Mouse (Mus musculus): Measurements from ENCODE around the gene Ddx49. TPM values are rescaled to one million over a fixed set of nuclear protein-coding genes. Genes with fewer than 3 reads are reported as not detected.

Gene Ddx49
- polyA plus RNA-seq, 1 experiment from 2014 or later = 53.7 TPM

GRCm38 (mm10) chr8:70247841-70248240 lies 54.4 kb downstream of the Ddx49 start:
- H3K9ac ChIP-seq = no peak overlapping the region
- peaks cover 94% of the 10 kb centered on the region for H3K36me3 ChIP-seq (ENCODE audit: poor library complexity, severe bottlenecking)
- H3K9me3 ChIP-seq (replicated peaks) = no peaks in the 10 kb centered on the region
- H3K4me3 ChIP-seq = no peak overlapping the region
- no peak for ATAC-seq
- 88% methylated on average over 3 of the region's 3 CpGs for WGBS
- peaks cover 9% of the 10 kb centered on the region; the same call in 1 of the 2 replicates for H3K4me1 ChIP-seq
- H3K4me2 ChIP-seq = no peak overlapping the region
- no peak overlapping the region for H3K27ac ChIP-seq
- H3K27me3 ChIP-seq = no peaks in the 10 kb centered on the region

- Histone ChIP-seq H3K9ac (no peak overlapping the region), H3K27ac (no peak overlapping the region), H3K4me3 (no peak overlapping the region), H3K9me3 (replicated peaks) (no peaks in the 10 kb centered on the region), H3K4me2 (no peak overlapping the region), H3K4me1 (peaks cover 9% of the 10 kb centered on the region; the same call in 1 of the 2 replicates), H3K27me3 (no peaks in the 10 kb centered on the region), H3K36me3 (ENCODE audit: poor library complexity, severe bottlenecking) (peaks cover 94% of the 10 kb centered on the region)
- 96% methylated on average over 6 of the region's 6 CpGs for WGBS
- ATAC-seq = no peak
Observed at GRCm38 (mm10) chr8:70246622-70247021, 55.7 kb downstream of the Ddx49 start.

Other genes with a start within 250 kb of the Ddx49 start
- gene Tm6sf2, start 229.6 kb downstream of the Ddx49 start, polyA plus RNA-seq (2015; fragmentation: Nextera tagmentation; extraction: Ambion mirVana) = 1.1 and 1.3 TPM in 2 replicates
- 0.14 and 0.16 TPM in 2 replicates for gene Hapln4, start 219.0 kb downstream of the Ddx49 start, polyA plus RNA-seq (2015; fragmentation: Nextera tagmentation; extraction: Ambion mirVana)
- gene Ncan, start 181.6 kb downstream of the Ddx49 start, polyA plus RNA-seq (2015; fragmentation: Nextera tagmentation; extraction: Ambion mirVana) = 100 and 102 TPM in 2 replicates
- 33.4 and 37.4 TPM in 2 replicates for gene Nr2c2ap, start 171.2 kb downstream of the Ddx49 start, polyA plus RNA-seq (2015; fragmentation: Nextera tagmentation; extraction: Ambion mirVana)
- gene Rfxank, start 163.3 kb downstream of the Ddx49 start, polyA plus RNA-seq (2015; fragmentation: Nextera tagmentation; extraction: Ambion mirVana) = 12.2 and 14.2 TPM in 2 replicates
- gene Borcs8, start 163.0 kb downstream of the Ddx49 start, polyA plus RNA-seq (2015; fragmentation: Nextera tagmentation; extraction: Ambion mirVana) = 47.4 and 48.0 TPM in 2 replicates
- gene Mef2b, start 162.8 kb downstream of the Ddx49 start, polyA plus RNA-seq (2015; fragmentation: Nextera tagmentation; extraction: Ambion mirVana) = 0.23 and 0.45 TPM in 2 replicates
- gene Tmem161a, start 130.1 kb downstream of the Ddx49 start, polyA plus RNA-seq (2015; fragmentation: Nextera tagmentation; extraction: Ambion mirVana) = 50.2 and 59.5 TPM in 2 replicates
- gene Slc25a42, start 90.2 kb downstream of the Ddx49 start, polyA plus RNA-seq (2015; fragmentation: Nextera tagmentation; extraction: Ambion mirVana) = 2.0 and 3.0 TPM in 2 replicates
- gene Sugp2, start 68.3 kb downstream of the Ddx49 start, polyA plus RNA-seq (2015; fragmentation: Nextera tagmentation; extraction: Ambion mirVana) = 75.9 and 76.7 TPM in 2 replicates
- 52.8 and 60.1 TPM in 2 replicates for gene Armc6, start 68.0 kb downstream of the Ddx49 start, polyA plus RNA-seq (2015; fragmentation: Nextera tagmentation; extraction: Ambion mirVana)
- 65.0 and 66.0 TPM in 2 replicates for gene Homer3, start 19.7 kb downstream of the Ddx49 start, polyA plus RNA-seq (2015; fragmentation: Nextera tagmentation; extraction: Ambion mirVana)
- 268 and 274 TPM in 2 replicates for gene Cope, start within 50 bp of the Ddx49 start, polyA plus RNA-seq (2015; fragmentation: Nextera tagmentation; extraction: Ambion mirVana)
- gene Cers1, start 13.3 kb upstream of the Ddx49 start, polyA plus RNA-seq (2015; fragmentation: Nextera tagmentation; extraction: Ambion mirVana) = 18.2 and 20.1 TPM in 2 replicates
- 0.89 and 2.5 TPM in 2 replicates for gene Gdf1, start 27.3 kb upstream of the Ddx49 start, polyA plus RNA-seq (2015; fragmentation: Nextera tagmentation; extraction: Ambion mirVana)
- gene Upf1, start 50.8 kb upstream of the Ddx49 start, polyA plus RNA-seq (2015; fragmentation: Nextera tagmentation; extraction: Ambion mirVana) = 14.2 and 16.3 TPM in 2 replicates
- 0.18 and 0.35 TPM in 2 replicates for gene Comp, start 71.1 kb upstream of the Ddx49 start, polyA plus RNA-seq (2015; fragmentation: Nextera tagmentation; extraction: Ambion mirVana)
- 23.4 and 28.2 TPM in 2 replicates for gene Crtc1, start 137.1 kb upstream of the Ddx49 start, polyA plus RNA-seq (2015; fragmentation: Nextera tagmentation; extraction: Ambion mirVana)
- 15.3 and 16.4 TPM in 2 replicates for gene Klhl26, start 174.5 kb upstream of the Ddx49 start, polyA plus RNA-seq (2015; fragmentation: Nextera tagmentation; extraction: Ambion mirVana)
- gene Tmem59l, start 184.9 kb upstream of the Ddx49 start, polyA plus RNA-seq (2015; fragmentation: Nextera tagmentation; extraction: Ambion mirVana) = 32.5 and 38.0 TPM in 2 replicates
- 0.86 and 0.92 TPM in 2 replicates for gene Crlf1, start 190.7 kb upstream of the Ddx49 start, polyA plus RNA-seq (2015; fragmentation: Nextera tagmentation; extraction: Ambion mirVana)
- gene Rex1bd, start 204.3 kb upstream of the Ddx49 start, polyA plus RNA-seq (2015; fragmentation: Nextera tagmentation; extraction: Ambion mirVana) = 150 and 154 TPM in 2 replicates
- 812 and 920 TPM in 2 replicates for gene Uba52, start 208.3 kb upstream of the Ddx49 start, polyA plus RNA-seq (2015; fragmentation: Nextera tagmentation; extraction: Ambion mirVana)
- gene Fkbp8, start 225.2 kb upstream of the Ddx49 start, polyA plus RNA-seq (2015; fragmentation: Nextera tagmentation; extraction: Ambion mirVana) = 357 and 385 TPM in 2 replicates
- 52.5 and 53.6 TPM in 2 replicates for gene Kxd1, start 225.5 kb upstream of the Ddx49 start, polyA plus RNA-seq (2015; fragmentation: Nextera tagmentation; extraction: Ambion mirVana)
- 16.5 and 16.6 TPM in 2 replicates for gene Ell, start 237.0 kb upstream of the Ddx49 start, polyA plus RNA-seq (2015; fragmentation: Nextera tagmentation; extraction: Ambion mirVana)

All from forebrain, embryonic 13.5 days (tissue).